Mouse (Mus musculus) 416B (cell line): ENCODE results near the gene Ccnt2.
"Not testable (repeated sequence)": the region's sequence is repeated elsewhere in the genome, so short reads cannot be mapped to it uniquely, and the experiment has no call there.

Experiments
- DNase-seq: peaks from one replicate; pipeline ENCODE4 v3.0.0; 2011; ENCODE audit warnings: low read depth

Ccnt2 gene

DNA sequence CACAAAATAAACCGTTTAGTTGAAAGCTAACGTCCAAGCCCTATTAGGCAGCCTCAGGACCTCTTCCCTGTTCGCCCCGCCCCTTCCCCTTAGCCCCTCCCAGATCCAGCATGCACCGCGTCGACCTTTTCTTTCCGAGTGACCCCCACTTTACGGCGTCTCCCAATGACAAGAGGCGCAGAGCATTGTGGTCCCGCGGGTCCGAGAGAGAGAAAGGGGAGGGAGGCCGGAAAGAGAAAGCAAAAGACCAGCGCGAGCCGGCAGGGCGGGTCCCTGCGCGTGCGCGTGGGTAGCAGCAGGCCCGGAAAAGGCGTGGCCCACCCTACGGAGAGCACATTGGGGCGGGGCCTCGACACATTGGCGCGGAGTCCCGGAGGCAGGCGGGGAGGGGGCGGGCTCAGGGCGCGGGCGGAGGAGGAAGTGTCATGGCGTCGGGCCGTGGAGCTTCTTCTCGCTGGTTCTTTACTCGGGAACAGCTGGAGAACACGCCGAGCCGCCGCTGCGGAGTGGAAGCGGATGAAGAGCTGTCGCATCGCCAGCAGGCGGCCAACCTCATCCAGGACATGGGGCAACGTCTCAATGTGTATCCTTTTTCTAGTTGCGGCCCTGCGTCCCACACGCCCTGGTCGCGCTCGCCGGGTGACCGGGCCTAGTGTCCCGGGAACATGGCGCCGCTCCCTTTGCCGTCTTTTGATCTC, at the start of gene Ccnt2:
Ccnt2 (plus strand) TSS at position 362 of the 698 bp plus-strand sequence.
- DNase-seq = peak; percentile 100

DNA sequence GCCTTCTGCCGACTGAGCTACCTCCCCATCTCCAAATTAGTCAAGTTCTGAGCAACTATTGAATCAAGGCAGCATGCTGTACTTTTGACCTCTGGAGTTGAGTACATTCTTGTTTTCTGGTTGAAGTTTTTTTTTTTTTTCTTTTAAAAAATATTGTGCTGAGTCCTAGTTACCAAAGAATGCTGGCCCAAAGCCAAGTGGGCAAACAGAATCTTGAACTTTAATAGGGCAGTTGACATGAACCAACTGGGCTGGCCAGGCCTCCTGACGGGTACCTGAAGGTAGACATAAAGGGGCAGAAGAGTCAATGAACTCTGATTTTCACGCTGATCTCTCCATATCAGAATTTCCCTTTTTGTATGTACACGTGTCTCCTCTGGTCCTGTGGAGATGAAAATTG, 44.9 kb upstream of the Ccnt2 start, which contains the start of gene Acmsd:
Acmsd (plus strand) TSS at position 318 of the 400 bp plus-strand sequence.
- DNase-seq = no peak

DNA sequence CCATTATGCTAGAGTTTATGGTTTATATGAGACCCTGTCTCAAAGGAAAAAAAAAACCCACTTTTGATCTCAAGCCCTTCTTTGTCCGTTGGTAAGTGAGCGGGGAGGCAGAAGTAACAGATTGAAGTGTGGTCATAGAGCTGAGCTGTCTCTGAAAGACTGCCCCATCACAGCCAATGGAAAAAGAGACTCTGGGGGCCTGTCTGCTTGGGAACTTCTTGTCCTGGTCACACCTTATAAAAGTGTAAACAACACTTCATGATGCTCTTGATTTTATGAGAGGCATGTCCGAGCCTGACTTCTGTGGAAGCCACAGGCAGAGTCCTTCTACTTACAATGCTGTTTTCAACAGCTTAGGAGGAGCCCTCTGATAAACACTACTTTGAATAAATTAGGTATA, 42.9 kb upstream of the Ccnt2 start:
- no peak for DNase-seq

DNA sequence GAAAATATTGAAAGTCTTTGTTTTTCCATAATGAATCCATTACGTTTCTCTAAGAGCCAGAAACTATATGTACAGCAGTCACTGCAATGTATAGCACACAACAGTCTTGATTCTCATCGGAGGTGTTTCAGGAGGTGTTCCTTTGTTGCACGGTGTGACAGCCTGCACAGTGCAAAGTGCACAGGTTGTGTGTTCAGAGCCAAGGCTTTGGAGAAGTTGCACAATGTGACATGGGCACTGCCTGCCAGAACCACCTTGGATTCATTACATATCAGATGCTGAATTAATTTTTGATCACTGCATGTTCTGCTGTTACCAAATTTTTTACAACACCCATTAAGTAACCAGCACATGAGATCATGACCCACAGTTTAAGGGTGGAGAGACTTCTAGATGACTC, 41.5 kb upstream of the Ccnt2 start:
- no peak for DNase-seq

DNA sequence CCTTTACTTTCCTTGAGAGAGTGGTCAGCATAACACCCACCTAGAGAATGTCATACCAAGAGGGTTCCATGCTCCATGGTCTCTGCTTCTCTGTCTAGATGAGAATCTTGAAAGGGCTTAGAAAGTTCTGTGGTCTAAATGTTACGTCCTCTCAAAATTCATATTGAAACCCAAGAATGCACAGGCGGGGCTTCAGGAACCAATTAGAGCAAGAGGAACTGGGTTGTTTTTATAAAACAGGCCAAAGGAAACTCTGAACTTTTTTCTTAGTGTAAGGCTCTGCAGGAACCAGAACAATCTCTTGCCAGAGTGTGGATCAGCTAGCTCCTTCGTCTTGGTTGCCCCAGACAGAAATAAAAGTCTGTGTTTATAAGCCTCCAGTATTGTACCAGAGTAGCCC, 41.1 kb upstream of the Ccnt2 start:
- DNase-seq = no peak

DNA sequence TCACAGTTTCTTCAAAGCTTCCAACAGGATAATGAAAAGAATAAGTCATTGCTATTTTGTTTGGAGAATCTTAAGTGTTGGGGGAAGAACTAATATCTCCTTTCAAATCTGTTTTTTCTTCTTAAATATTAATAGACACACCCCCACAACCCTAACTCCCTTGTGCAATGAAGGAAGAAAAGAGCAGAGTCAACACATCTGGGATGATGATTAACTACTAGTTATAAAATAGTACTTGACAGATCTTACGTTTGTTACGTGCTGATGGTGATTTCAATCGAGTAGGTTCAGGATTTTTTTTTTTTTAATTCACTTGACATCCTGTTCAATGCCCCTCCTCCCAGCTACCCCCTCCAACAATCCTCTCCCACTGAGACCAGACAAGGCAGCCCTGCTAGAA, 38.6 kb upstream of the Ccnt2 start:
- DNase-seq = no peak

DNA sequence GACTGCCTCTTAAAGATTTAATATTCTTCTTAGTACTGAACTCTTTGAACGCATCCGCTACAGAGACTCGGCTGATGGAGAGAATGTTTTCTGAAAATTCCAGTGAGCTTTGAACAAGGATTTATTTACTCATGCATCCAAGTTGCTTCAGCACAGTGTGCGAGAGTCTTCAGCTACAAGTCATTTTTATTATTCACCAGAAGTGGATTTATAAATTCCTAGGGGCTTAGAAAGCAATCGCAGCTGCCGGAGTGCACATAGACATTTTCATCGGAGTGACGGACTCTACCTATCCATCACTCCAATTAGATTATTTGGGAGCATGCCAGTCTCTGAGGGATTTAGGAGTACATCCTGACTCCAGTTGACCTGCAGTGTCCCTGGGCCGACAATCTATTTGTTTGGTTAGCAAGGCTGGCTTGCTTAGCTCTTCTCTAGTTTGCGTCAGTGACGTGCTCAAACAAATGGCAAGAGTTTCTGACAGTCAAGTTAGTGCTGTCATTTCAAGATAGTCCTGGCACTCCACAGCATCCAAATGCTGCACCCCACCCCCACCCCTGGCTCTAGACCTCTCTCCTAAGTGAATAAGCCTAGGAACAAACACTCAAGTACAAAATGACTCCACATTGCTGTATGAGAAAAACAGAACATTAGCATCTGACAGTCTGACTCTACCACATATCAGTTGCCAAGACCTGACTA, 23.4 kb upstream of the Ccnt2 start:
- DNase-seq = no peak

DNA sequence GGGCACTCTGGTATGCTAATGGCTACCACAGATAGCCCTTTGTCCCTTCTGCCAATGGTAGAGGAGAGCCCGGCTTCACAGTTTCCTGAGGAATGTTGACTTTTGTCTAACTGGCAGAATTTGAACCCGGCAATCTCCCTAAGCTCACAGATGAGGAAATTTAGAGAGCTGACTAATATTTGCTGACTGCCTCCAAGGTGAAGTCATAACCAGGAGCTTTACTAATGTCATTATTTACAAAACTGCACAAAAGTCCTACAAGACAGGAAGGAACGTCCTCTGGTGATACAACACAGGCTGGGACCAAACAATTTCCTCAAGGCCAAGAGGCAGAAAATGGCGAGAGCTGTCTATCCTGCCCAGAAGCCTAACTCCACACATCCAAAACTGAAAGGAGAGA, 18.2 kb upstream of the Ccnt2 start:
- DNase-seq = no peak

DNA sequence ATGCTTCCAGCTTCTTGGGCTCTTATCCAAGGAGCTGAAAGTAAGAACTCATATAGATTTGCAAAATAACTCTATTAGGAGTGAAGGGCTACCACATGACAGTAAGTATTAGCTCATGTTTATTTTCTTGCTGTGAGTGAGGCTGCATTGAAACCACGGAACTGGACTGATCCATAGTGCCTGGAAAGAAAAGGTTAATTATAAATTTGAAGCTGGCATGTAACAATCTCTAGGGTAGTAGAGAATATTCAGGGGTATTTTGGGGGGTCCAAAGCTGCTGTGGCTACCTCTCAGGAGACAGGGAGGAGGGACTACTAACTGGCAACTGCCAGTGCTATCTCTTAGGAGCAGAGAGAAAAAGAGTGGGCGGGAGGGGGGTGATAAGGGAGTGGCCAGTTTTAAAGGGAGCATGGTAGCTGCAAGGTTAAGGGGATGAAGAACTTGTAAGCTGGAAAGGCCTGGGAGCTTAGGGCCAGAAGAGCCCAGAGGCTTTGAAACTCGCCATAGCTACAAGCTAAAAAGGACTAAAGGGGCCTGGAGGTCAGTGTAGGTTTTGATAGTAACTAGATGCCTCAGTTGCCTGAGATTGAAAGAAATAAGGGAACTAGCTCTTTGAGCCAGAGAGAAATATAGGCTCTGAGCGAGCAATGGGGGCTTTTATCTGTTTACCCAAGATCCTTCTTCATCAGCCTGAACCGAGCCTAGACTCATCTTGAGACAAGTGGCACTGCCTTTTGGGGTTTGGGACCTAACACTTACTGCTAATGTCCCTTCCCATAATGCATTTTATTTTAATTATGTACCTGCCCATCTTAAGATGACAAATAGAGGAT, 17.4 kb upstream of the Ccnt2 start:
- no peak for DNase-seq

DNA sequence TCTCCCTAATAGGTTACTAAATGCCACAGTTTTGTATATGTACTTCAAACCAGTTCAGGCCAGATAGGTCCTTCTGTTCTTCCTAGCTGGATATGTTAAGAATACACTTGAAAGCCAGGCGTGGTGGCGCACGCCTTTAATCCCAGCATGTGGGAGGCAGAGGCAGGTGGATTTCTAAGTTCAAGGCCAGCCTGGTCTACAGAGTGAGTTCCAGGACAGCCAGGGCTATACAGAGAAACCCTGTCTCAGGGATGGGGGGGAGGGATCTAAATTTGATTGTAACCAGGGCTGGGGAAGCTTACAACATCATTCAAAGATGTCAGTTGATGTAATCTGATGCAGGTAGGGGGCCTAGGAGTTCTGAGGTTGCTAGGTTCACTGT, 16.8 kb upstream of the Ccnt2 start:
- not testable (repeated sequence) for DNase-seq

DNA sequence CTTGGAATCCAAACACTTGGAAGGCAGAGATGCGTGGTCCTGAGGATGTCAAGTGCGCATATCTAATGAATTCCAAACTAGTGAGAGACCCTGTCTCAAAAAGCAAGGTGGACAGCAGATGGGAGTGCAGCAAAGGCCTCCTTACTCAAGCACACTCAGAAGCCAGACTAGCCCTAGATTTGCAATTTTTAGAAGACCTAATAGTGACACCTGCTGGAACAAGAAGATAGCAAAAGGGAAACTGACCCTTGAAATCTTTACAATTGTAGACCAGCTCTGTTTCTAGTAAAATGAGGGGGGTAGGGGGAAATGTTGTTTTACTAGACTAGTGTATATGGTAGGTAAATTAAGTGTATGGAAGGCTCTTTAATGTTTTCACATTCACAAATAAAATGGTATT, 8.5 kb upstream of the Ccnt2 start:
- DNase-seq = peak; percentile 63

DNA sequence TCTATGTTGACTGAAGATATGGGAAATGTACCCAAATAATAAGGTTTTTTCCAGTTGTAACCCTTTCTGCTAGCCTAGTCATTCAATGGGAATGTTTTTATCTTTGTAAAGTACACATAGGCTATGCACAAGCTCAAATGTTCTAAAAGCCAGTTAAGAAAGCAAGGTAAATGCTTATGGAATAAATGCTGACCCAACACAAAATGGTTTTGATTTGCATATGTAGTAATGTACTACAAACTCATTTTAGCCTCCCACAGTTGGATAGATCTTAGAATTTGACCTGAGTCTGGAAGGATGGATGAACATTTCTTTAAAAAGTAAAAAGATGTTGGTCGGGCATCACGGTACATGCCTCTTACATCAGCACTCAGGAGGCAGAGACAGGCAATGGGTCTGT, 7.2 kb upstream of the Ccnt2 start:
- no peak for DNase-seq

DNA sequence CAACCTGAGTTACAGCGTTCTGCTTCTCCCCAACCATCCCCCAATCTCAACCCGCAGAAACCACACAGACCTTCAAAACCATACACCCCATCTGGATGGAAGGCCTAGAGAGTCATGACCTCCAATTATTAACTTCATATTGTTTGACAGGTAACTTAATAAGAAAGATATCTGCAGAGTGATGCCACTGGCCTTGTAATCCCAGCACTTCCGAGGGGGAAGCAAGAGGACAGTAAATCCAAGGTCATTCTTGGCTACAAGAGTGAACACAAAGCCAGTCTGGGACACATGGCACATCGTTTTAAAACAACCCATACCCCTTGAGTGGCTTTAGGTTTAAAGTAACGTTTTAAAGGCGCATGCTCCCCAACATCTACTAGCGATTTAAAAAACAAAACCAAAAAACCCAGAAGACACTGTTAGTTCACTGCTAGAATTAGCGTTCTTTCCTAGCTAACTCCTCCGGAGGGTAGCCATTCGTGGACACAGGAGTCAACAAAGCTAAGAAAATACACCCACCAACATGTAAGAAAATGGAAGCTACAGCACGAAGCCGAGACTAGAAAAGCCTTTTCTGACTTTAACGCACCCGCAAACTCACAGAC, 664 bp upstream of the Ccnt2 start:
- no peak for DNase-seq

DNA sequence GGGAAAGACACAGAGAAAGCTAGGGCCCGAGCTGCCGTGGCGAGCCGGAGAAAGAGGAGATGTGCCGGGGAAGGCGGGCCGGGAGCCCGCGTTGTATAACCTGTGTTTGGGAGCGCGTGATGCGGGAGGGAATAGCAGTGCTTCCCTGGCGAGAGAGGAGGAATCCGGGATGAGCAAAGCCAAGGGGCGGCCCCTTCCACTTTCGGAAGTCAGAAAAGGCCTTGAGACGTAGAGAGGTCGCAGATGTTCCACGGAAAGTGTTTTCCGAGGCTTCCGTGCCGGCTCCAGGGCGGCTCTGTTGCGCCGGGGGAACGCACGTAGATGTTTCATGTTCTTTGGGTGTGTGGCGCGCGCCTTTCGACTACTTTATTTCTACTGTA, 527 bp downstream of the Ccnt2 start:
- peak; percentile 48 for DNase-seq

DNA sequence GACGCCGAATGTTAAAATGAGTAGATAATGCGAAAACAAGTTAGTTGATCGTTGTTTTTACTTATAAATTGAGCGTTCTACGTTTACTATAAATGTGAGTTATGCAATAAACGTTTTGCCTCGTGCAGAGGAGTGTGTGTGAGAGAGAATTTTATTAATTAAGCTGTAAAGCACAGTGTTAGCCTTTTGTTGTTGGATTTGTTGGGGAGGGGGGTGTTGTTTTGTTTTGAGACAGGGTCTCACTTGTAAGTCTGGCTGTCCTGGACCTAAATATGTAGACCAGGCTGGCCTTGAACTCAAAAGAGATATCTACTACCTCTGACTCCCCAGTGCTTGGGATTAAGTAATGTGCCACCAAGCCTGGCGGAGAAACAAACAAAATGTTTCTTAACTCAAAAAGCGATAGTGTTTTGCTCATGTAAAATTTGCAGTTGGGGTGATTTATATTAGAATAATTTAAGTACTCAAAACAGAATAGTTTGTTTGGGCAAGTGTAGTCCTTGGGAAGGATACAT, 1.3 kb downstream of the Ccnt2 start:
- no peak for DNase-seq

DNA sequence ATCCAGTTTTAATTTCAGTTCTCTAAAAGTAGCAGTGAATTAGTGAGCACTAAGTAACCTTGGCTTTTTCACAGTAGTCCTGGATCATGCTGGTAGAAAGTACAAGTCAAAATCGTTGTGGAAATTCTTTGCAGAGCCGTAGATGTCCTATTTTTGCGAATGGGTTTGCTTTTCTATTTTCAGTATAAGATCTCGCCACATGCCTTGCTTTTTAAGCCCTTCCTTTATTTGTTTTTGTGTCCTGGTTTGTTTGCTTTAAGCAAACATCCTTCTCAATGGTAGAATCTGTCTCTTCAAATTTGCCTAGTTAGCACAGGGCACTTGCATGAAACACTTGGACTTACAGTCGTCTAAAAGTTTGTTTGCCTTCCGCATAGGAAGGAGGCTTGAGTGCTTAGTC, 2.3 kb downstream of the Ccnt2 start:
- DNase-seq = no peak

DNA sequence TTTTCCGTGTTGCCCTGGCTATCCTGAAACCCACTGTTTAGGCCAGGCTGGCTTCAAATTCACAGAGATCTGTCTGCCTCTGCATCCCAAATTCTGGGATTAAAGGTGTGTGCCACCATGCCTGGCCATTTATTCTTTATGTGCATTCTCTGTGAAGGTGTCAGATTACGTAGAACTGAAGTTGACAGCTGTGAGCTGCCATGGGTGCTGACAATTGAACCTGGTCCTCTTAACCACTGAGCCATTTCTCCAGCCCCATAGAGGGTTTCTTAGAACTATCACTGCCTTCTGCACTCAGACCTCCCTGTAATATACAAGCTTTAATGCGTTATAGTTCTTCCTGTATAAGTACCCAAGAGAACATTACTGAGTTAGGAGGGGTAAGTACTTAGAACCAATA, 4.6 kb downstream of the Ccnt2 start:
- DNase-seq = no peak

DNA sequence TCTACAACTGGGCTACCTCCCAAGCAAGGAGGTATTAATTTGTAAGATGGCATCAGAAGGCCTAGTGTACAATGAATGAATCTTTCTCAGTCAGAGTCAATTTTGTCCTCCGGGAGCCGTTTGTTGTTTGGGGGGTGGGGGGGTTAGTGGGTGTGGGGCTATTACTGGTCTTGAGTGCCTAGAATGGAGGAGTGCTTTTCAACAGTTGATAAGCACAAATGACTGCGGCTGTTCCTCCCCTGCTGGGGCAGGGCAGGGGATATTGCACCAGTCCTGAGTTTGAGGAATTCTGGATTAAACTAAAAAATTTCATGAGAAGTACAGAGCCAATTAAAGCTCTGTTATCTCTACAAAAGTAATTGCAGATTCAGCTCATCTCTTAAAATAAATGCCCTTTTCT, 6.2 kb downstream of the Ccnt2 start:
- DNase-seq = no peak

DNA sequence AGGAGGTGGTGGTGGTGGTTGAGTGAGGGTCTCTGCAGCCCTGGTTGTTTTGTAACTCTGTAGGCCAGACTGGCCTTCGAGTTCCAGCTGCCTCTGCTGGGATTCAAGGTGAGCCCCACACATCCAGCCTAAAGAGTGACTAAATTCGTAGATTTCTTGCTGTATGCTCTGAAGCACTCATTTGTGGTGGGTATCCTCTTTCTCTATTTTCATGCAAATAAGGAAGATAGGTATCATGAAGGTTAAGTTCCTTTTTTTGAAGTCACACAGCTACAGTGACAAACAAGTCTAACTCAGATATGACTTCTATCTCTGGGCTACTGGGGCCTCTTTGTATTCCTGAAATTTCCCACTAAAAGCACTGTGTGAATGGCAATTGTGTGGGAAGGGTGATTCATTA, 6.9 kb downstream of the Ccnt2 start:
- peak; percentile 39 for DNase-seq

DNA sequence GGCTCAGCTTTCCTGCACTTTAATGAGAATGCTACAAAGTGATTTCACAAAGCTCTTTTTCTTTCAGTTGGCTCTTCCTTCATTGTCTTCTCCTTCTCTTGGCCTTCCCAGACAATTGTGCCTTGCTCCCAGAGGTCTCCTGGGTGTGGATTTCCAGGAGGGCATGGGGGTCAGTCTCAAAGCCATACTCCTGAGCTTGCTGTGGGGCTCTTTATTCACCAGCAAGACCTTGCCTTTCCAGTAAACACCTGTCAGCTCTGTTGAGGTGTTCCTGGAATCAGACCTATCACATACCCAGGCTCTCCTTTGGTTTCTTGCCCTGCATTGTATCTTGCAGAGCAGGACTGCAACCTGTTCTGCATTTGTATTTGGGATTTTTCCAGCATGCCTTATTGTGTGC, 9.9 kb downstream of the Ccnt2 start:
- DNase-seq = no peak

DNA sequence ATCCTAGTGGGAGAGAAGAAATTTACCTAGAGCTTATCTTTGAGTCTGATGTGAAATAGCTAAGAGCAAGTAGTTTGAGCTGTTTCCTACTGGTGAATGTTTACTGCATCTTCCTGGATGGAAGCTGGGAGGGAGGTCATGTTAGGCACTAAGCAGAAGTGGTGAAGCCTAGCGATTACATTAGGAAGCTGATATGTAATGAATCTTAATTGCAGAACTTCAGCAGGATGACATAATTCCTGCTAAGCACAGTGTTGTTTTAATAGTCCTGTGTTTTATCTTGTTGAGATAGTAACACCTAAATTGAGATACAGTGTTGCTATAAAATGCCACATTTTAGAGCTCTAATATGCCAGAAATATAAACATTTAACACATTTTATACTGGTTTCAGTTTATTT, 11.9 kb downstream of the Ccnt2 start:
- DNase-seq = peak; percentile 50

DNA sequence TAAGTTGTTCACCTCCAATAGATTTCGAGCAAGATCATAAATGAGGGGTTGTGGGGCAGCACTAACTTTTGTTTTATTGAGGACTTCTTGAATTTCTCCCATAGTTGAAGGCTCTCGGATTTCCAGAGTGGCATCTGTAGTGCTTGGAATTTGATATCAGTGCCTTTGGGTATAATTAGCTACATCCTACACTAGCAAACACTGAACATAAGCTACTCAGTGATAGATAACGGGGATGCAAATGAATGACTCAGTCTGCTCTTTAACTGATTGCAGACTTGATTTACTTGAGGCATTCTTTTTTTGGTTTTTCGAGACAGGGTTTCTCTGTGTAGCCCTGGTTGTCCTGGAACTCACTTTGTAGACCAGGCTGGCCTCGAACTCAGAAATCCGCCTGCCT, 15.0 kb downstream of the Ccnt2 start:
- no peak for DNase-seq
